Mouse (Mus musculus) megakaryocyte, embryonic 14.5 days (primary cell): ENCODE measurements around the gene Mon2. TPM values are rescaled to one million over a fixed set of nuclear protein-coding genes. Genes with fewer than 3 reads are reported as not detected.

ENCODE experiments used
- H3K27me3 ChIP-seq: replicated peaks from 2 replicates; pipeline ENCODE3; 2012; ENCODE audit warnings: inconsistent platforms
- H3K36me3 ChIP-seq: replicated peaks from 2 replicates; pipeline ENCODE3; 2012; ENCODE audit warnings: low read length, inconsistent platforms, mixed read lengths
- H3K4me1 ChIP-seq: 2 replicates; pipeline ENCODE4 v1.6.1; 2012; ENCODE audit warnings: inconsistent platforms
- H3K4me3 ChIP-seq: replicated peaks from 2 replicates; pipeline ENCODE3; 2012; ENCODE audit warnings: moderate library complexity, mild to moderate bottlenecking, inconsistent platforms
- H3K9me3 ChIP-seq: 2 replicates; pipeline ENCODE4 v1.6.1; 2012; ENCODE audit warnings: inconsistent platforms
- FLI1 ChIP-seq: IDR thresholded peaks from 2 replicates; pipeline ENCODE4 v1.6.1; 2012; ENCODE audit warnings: low read length, inconsistent platforms, mixed read lengths
- GATA1 ChIP-seq: IDR thresholded peaks from 3 replicates; pipeline ENCODE4 v1.6.1; 2012; ENCODE audit warnings: mixed read lengths, low read length, inconsistent platforms, borderline replicate concordance
- polyA plus RNA-seq: library from polyadenylated mRNA; stranded (reverse); fragments of >175 nt; gene quantifications from 2 replicates; pipeline ENCODE4 v1.2.3, GENCODE M21; 2012; ENCODE audit warnings: low replicate concordance; ENCODE audit not compliant: insufficient read depth

Gene Mon2
- polyA plus RNA-seq, 1 experiment: 3.6 TPM

GRCm38 (mm10) chr10:122986320-122987225, 89.7 kb downstream of the Mon2 start:
- peaks cover 17% of the 10 kb centered on the region for H3K36me3 ChIP-seq
- peak overlapping the region; percentile 99 for H3K4me3 ChIP-seq
- no peaks in the 10 kb centered on the region for H3K27me3 ChIP-seq
- H3K9me3 ChIP-seq: no peaks in the 10 kb centered on the region
- TF ChIP-seq FLI1: no peak; the same call in 1 of the 2 replicates
- no peak for TF ChIP-seq GATA1
- H3K4me1 ChIP-seq: peaks cover 55% of the 10 kb centered on the region

GRCm38 (mm10) chr10:122985515-122986319, 90.6 kb downstream of the Mon2 start:
- Histone ChIP-seq H3K4me1 (peaks cover 46% of the 10 kb centered on the region), H3K27me3 (no peaks in the 10 kb centered on the region), H3K9me3 (no peaks in the 10 kb centered on the region)

GRCm38 (mm10) chr10:122985252-122985514, 91.1 kb downstream of the Mon2 start:
- peaks cover 43% of the 10 kb centered on the region for H3K4me1 ChIP-seq
- TF ChIP-seq GATA1: no peak
- no peak for TF ChIP-seq FLI1
- H3K36me3 ChIP-seq: peaks cover 26% of the 10 kb centered on the region
- H3K27me3 ChIP-seq: no peaks in the 10 kb centered on the region
- H3K9me3 ChIP-seq: peaks cover under 1% of the 10 kb centered on the region; the same call in 1 of the 2 replicates
- peak overlapping the region; percentile 99 for H3K4me3 ChIP-seq

More at GRCm38 (mm10) chr10:122985515-122986319, 90.6 kb downstream of the Mon2 start:
- Histone ChIP-seq H3K36me3 (peaks cover 24% of the 10 kb centered on the region), H3K4me3 (peak overlapping the region; percentile 99)
- TF ChIP-seq FLI1: no peak

GRCm38 (mm10) chr10:122984531-122985251, 91.6 kb downstream of the Mon2 start:
- Histone ChIP-seq H3K4me3 (peak overlapping the region; percentile 99), H3K27me3 (no peaks in the 10 kb centered on the region), H3K36me3 (peaks cover 31% of the 10 kb centered on the region), H3K4me1 (peaks cover 46% of the 10 kb centered on the region), H3K9me3 (peaks cover 4% of the 10 kb centered on the region; the same call in 1 of the 2 replicates)
- no peak for TF ChIP-seq FLI1
- TF ChIP-seq GATA1: no peak

- peaks cover 46% of the 10 kb centered on the region for H3K4me1 ChIP-seq
- TF ChIP-seq GATA1: no peak
- no peak for TF ChIP-seq FLI1
- H3K9me3 ChIP-seq: peaks cover 7% of the 10 kb centered on the region; the same call in 1 of the 2 replicates
- no peaks in the 10 kb centered on the region for H3K27me3 ChIP-seq
- peaks cover 37% of the 10 kb centered on the region for H3K36me3 ChIP-seq
- H3K4me3 ChIP-seq: peak overlapping the region; percentile 99
Measured at GRCm38 (mm10) chr10:122983579-122984530, 92.5 kb downstream of the Mon2 start.

- peaks cover 38% of the 10 kb centered on the region for H3K4me1 ChIP-seq
- H3K9me3 ChIP-seq: peaks cover 10% of the 10 kb centered on the region; the same call in 1 of the 2 replicates
- H3K4me3 ChIP-seq: peak overlapping the region; percentile 99
- peaks cover 45% of the 10 kb centered on the region for H3K36me3 ChIP-seq
- no peak for TF ChIP-seq FLI1
- no peak for TF ChIP-seq GATA1
- no peaks in the 10 kb centered on the region for H3K27me3 ChIP-seq
Measured at GRCm38 (mm10) chr10:122982909-122983578, 93.3 kb downstream of the Mon2 start.

GRCm38 (mm10) chr10:122980123-122980522, 96.2 kb downstream of the Mon2 start:
- Histone ChIP-seq H3K4me1 (peaks cover 42% of the 10 kb centered on the region), H3K4me3 (no peak overlapping the region), H3K27me3 (no peaks in the 10 kb centered on the region), H3K9me3 (peaks cover 10% of the 10 kb centered on the region; the same call in 1 of the 2 replicates), H3K36me3 (peaks cover 50% of the 10 kb centered on the region)
- no peak for TF ChIP-seq FLI1
- no peak for TF ChIP-seq GATA1

- Histone ChIP-seq H3K4me1 (peaks cover 42% of the 10 kb centered on the region), H3K36me3 (peaks cover 50% of the 10 kb centered on the region), H3K9me3 (peaks cover 10% of the 10 kb centered on the region; the same call in 1 of the 2 replicates), H3K4me3 (no peak overlapping the region), H3K27me3 (no peaks in the 10 kb centered on the region)
- TF ChIP-seq GATA1 (no peak), FLI1 (no peak)
Measured at GRCm38 (mm10) chr10:122979356-122979755, 96.9 kb downstream of the Mon2 start.
